Mouse (Mus musculus) common myeloid progenitor, adult 5-6 weeks (primary cell): ENCODE results near the gene Rpp21. TPM values are rescaled to one million over a fixed set of nuclear protein-coding genes. Genes with fewer than 3 reads are reported as not detected.
"Not testable (repeated sequence)": the region's sequence is repeated elsewhere in the genome, so short reads cannot be mapped to it uniquely, and the experiment has no call there.

Experiments used
- ATAC-seq: replicated peaks from 2 replicates; pipeline ENCODE4 v1.8.0; 2016; ENCODE audit warnings: low read depth, mild to moderate bottlenecking, moderate TSS enrichment, inconsistent platforms; ENCODE audit not compliant: poor library complexity, severe bottlenecking
- total RNA-seq: library from RNA; stranded (forward); fragments of 200-1000, 187-1606 nt; gene quantifications from 2 replicates; pipeline ENCODE4 v1.2.3, GENCODE M21; 2017

Rpp21 gene
- total RNA-seq, 1 experiment from 2014 or later: 19.6 TPM

- ATAC-seq: peak; percentile 81
Measured at GRCm38 (mm10) chr17:36237321-36237921, 20.4 kb downstream of the Rpp21 start.

GRCm38 (mm10) chr17:36235300-36235699 lies 22.6 kb downstream of the Rpp21 start:
- ATAC-seq: not testable (repeated sequence)

DNA sequence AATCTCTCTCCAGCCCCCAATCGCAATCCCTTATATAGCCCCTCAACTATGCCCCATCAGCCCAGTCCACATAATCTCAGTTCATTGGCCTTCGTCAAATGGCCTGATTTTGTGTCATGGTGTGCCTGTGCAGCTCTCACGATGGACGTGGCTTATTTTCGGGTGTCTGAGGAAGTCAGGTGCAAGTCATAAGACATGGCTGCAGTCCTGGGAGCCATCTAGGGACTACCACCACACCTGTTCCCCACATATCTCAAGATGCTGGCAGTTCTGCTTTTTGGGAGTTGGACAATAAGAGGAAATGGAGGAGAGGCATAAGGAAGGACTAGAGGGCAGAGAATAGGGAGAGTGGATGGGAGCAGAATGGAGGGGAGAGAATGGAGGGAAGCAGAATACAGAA lies 24.3 kb downstream of the Rpp21 start:
- ATAC-seq: no peak

GRCm38 (mm10) chr17:36231318-36231717 lies 26.6 kb downstream of the Rpp21 start:
- ATAC-seq: no peak

- ATAC-seq: peak; percentile 34
Measured at GRCm38 (mm10) chr17:36229046-36229445, 28.8 kb downstream of the Rpp21 start.

- 0 out of 2 replicates have a peak, but pooled peaks have one; percentile 19 for ATAC-seq
Measured at GRCm38 (mm10) chr17:36226921-36227320, 30.9 kb downstream of the Rpp21 start.

GRCm38 (mm10) chr17:36225231-36225824 lies 32.5 kb downstream of the Rpp21 start:
- ATAC-seq: peak; percentile 49

DNA sequence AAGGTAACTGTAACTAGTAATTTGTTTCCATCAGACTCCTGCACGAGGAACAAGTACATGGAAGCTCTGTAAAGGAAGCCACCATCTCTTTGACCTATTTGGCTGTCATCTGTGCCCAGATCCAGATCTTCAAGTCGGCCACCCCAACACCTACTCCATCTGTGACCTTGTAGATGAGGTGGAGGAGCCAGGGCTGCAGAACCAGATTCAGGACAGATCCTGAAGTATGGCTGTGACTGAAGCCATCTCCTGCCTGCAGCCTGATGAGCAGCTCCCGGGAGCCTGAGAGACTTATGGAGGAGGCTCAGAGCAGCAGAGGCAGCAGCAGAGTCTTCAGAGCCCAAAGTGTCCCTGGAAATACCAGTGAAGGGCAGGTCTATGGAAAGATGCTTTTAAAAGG lies 33.4 kb downstream of the Rpp21 start:
- ATAC-seq: no peak

GRCm38 (mm10) chr17:36218594-36219155 lies 39.2 kb downstream of the Rpp21 start:
- ATAC-seq: peak; percentile 85

DNA sequence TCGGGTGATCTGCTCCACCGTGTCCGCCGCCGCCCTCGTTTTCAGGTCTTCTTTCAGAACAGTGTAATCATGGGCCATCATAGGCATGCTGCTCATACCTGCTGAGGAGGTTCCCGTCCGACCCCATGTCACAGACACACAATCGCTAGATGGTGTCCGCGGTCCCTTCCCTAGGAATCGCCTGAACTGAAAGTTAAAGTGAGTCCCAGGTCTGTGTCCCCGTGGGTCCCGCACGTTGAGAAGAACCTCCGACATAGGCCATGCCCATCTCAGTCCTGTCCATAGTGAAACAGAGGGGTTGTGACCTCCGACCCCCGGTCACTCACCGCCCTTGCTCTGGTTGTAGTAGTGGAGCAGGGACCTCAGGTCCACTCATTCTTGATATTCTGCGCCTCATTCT lies 42.3 kb downstream of the Rpp21 start:
- ATAC-seq: no peak

DNA sequence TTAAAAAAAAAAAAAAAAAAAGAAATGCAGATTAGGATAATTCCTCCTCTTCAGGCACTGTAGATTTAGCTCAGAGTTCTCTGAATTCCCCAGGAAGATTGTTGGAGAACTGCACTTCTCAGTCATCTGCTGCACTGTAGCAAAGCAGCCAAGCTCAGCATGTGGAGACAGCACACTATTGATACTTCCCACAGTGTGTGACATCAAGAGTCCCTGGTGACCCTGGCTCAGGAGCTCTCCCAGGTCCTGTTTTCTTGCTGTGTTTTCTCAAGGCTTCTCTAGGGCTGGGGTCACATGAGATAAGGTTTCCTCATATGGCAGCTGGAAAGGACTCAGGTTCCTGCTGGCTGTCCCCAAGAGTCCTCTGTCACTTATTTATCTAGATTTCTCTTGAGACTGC lies 51.0 kb downstream of the Rpp21 start:
- ATAC-seq: no peak

- ATAC-seq: peak; percentile 31; the same call in 1 of the 2 replicates
Measured at GRCm38 (mm10) chr17:36205862-36206261, 52.0 kb downstream of the Rpp21 start.

Other genes starting within 250 kb of the Rpp21 start
- 15.3 and 16.4 TPM in 2 replicates for gene H2-T24, start 237.5 kb downstream of the Rpp21 start, total RNA-seq
- 128 and 151 TPM in 2 replicates for gene H2-T23, start 225.2 kb downstream of the Rpp21 start, total RNA-seq
- 42.8 and 48.6 TPM in 2 replicates for gene H2-T22, start 215.3 kb downstream of the Rpp21 start, total RNA-seq
- not detected in 2 replicates for gene Gm6034, start 215.1 kb downstream of the Rpp21 start, total RNA-seq
- 0.05 TPM in 1 of 2 replicates, not detected in the other for gene Gm11127, start 199.7 kb downstream of the Rpp21 start, total RNA-seq
- 0.96 TPM in 1 of 2 replicates, not detected in the other for gene Gm19684, start 136.4 kb downstream of the Rpp21 start, total RNA-seq
- gene Gm7030, start 128.6 kb downstream of the Rpp21 start, total RNA-seq: not detected in 2 replicates
- gene Gm8909, start 89.5 kb downstream of the Rpp21 start, total RNA-seq: not detected in 2 replicates
- gene H2-T3, start 67.8 kb downstream of the Rpp21 start, total RNA-seq: not detected in 2 replicates
- gene Trim39, start 14.2 kb upstream of the Rpp21 start, total RNA-seq: 12.8 and 18.4 TPM in 2 replicates
- gene H2-M10.2, start 28.4 kb upstream of the Rpp21 start, total RNA-seq: not detected in 2 replicates
- gene H2-M10.1, start 68.1 kb upstream of the Rpp21 start, total RNA-seq: not detected in 2 replicates
- not detected in 2 replicates for gene H2-M10.3, start 110.3 kb upstream of the Rpp21 start, total RNA-seq
- not detected in 2 replicates for gene H2-M10.4, start 204.3 kb upstream of the Rpp21 start, total RNA-seq